Mouse (Mus musculus): ENCODE measurements at regions not wholly inside any gene's neighbourhood (a gene's known extent, or its start where the extent isn't known, plus 50 kb on each side); places are given as distances from the start of the nearest gene placed in this dataset.
A peak's percentile ranks its signal among the peaks of the same experiment; 100 is the strongest.

DNA sequence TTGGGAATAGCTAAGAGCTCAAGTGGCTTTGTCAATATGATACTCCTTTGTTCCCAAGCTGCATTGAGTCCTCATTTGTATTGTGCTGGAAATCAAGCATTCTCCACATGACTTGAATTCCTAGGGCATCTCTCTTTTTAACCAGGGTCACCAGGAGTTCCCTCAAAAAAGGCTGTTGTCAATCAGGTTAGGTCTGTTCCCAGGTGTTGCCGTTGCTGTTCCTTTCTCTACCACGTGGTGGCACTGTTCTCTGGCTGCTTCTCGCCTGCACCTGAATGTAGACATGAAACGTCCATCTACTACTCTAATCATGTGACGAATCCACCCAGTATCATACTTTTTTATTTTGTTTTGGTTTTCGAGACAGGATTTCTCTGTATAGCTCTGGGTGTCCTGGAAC, 118.3 kb downstream of the S1pr1 start:
- peak; percentile 36 for DNase-seq (ENCODE audit: low spot score)

DNA sequence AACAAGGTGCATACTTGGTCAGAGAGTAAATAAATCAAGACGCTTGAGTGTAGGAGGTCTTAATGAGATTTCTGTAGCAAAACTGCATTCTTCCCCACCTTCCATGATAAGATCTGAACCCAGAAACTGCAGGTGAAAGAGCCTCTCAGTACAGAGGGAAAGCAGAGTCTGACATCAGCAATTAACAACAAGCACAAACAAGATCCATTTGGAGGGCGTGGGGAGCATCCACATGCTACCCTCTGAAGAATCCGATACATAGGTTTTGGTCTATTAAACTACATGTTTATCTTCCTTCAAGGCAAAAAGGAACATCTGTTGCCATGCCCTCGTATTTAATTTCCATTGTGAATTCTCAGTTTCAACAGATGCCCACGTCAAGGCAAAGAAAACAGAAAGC, 124.2 kb downstream of the S1pr1 start:
- no peak for DNase-seq (ENCODE audit: low spot score)

DNA sequence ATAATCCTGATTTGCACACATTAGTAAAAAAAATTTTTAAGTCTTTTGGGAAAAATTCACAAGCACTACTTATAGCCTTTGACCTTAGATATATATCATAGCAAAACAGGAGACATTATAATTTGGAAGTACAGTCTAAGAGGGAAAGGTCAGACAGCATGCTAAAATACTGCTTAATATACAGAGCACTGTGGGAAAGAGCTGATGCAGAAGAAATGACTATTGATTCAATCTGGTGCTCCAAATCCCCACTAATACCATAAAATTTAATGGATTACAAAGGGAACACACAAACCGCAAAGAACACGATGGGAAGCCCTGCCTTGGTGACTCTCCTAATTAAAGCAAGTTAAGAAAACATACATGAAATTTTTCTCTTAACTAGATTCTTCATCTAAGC, 126.3 kb downstream of the S1pr1 start:
- DNase-seq (ENCODE audit: low spot score): no peak

DNA sequence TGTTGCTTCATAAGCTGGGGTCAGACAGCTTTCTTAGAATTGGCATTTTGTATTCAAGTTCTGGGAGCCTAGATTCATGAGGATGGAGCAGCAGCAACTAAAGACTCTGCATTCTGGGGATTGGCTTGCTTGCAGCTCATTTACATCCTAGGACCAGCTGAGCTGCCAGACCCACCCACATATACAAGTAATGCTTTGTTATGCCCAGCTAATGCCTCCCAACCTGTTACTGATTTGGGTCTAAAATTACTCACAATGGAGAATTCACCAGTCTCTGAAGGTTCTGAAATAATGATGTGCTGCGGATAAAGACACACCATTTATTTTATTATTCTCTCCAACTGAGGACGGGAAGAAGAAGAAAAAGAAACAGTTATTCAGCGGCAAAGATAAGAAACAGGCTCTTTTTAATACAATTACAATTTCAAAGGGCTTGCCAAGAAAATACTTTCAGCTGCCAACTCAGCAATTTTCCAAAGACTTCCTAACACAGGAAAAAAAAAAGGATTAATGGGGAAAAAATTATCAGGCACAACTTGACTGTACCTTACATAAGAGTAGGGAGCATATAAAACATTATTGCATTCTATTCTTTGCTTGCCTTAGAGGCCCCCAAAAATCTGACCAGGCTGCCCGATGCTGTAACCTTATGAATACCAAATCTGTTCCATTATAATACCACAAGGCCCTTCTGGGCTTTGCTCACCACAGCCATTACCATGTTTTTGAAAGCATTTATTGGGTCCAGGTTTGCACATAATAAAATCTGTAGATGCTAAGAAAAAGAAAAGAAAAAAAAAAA, 134.5 kb downstream of the S1pr1 start:
- peak; percentile 5 for DNase-seq (ENCODE audit: low spot score)

DNA sequence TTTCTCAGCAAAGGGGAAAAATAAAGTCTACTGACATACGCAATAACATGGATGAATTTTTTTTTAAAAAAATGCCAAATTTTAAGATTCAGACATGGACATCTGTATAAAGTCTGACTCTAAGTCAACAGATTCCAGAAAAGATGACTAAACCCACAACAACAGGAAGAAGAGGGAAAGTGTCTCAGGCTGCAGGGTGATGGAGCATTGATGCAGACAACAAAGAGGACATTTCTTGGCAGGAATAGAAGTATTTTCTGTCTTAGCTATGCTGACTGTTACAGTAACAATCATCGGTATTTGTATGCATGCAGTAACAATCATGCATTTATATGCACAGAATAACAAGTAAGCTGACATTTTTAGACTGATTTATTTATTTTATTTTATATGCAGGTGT, 139.5 kb downstream of the S1pr1 start:
- DNase-seq (ENCODE audit: low spot score): no peak

DNA sequence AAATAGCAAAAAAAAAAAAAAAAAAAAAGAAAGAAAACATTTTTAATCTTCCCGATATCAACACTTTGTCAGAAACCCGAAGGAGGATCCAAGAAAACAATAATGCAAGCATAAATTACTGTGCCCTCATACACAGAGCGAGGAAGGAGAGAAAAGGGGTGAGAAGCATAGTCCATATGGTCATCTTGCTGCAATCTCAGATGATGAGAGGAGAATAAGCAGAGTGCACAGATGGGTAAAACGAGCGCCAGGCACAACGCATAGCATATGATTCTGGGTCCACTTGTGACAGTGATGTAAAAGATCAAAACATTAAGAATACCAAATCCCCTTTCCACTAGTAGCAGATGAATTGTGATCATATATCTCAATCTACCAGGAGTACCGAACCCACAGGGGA, 152.1 kb downstream of the S1pr1 start:
- DNase-seq (ENCODE audit: low spot score): no peak

DNA sequence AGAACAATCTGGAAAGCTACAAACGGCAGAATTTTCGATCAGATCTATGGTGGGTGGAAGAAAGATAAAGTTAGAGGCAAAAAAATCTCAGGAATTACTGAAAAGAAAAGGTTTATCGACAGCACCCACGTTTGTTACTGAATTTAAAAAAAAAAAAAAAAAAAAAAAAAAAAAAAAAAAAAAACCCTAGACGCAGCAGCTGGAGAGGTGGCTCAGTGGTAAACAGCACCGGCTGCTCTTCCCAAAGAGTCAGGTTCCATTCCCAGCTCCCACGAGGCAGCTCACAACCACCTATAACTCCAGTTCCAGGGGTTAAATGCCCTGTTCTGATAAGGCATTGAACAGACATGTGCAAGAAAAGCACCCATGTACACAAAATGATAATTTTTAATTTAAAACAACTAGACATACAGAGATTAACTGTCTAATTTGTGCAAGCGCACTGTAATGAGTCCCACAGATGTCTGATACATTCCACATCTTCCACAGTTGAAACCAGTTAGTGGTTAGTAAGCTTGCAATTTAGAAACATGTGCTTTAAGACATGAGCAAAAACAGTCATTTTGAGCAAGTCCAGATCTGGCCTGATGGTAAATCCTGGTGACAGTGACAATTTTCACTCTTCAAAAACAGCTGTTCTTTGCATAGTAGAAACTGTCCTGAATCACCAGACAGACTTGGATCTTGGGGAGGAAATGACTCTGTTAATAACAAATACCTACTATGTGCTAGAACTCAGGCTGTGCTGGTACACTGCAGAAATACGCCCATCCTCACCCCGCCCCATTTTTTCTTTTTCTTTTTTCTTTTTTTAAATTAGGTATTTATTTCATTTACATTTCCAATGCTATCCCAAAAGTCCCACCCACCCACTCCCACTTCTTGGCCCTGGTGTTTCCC, 159.8 kb downstream of the S1pr1 start:
- no peak for DNase-seq (ENCODE audit: low spot score)

DNA sequence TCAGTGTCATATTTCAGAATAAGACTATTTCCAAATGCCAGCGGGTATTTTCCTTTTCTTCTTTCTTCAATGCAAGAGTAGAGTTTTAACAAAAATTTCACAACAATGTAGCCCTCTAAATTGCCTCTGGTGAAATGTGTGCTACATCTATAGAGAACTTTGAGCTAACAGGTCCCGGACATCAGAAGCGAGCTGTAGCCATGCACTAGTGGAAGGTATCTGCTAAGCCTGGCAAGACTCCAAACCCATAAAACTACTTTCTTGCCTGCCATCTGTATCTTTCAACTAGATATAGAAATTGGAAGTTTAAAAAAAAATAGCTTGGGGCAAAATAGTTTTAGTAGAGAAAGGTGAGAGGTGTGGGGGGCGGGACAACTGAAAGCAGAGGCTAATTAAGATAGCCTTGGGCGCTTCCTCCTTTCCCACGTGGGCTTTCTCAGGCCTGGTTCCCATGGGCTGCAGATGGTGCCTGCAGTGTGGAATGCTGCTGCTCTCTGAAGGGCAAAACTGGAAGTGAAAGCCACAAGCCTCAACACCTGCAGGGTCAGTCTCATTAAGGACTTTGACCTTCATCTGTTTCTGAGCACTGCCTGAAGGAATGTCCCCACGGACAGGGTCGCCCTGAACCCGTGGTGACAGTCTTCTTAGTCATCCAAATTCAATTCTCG, 160.9 kb downstream of the S1pr1 start:
- DNase-seq (ENCODE audit: low spot score): no peak

DNA sequence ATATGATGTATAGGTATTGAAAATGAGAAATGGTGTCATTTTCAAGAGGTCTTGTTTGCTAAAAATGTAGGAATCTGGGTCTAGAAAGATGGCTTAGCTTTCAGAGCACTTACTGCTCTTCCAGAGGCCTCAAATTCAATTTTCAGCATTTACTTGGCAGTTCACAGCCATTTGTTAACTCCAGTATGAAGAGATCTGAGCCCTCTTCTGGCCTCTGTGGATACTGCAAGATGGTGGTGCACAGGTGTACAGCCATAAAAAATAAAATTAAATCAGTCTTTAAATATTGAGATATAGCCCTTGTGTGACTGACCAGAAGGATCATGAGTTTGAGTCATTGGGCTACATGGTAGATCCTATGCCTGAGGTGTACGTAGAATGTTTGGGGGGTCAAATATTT, 173.1 kb downstream of the S1pr1 start:
- DNase-seq (ENCODE audit: low spot score): no peak

DNA sequence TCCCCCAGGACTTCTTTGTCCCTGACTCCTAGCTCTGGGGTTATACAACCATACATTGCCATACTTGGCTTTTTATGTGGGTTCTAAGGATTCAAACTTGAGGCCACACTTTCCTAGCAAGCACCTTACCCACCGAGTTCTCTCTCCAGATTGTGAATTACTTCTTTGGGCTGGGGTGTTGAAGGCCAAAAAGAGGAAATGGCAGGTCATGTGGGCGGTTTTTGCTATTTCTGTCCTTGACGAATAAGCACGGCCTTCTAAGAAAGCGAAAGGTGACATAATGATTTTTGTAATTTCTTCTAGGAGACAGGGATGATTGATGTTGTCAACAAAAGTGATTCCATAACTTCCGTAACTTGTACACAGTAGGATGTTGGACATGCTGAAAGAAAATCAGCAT, 176.5 kb downstream of the S1pr1 start:
- DNase-seq (ENCODE audit: low spot score): no peak

DNA sequence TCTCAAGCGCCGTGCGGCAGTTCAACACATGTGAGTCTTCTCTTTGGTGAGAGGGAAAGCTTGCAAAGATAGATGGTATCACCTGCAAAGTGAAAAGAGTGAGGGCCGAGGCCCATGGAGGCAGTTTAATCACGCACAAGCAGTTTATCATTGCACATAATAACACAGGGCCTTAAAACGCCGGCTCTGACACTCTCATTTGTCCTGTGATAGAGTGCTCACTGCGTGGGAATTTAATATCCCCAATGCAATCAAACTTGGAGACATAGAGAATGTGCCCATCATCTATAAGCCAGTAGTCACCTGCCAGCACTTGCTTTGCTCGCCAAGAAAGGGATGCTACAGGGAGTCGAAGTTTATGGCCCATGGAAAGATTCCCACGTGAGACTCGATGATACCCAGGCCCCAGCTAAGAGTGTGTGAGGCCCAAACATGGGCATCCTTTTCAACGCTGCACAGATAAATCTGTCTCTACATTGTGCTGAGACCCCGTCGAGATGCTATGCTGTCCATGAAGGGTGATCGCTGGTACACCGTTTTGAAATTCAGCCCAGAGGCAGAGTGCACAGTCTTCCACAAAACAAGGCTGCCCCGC, 182.6 kb downstream of the S1pr1 start:
- DNase-seq (ENCODE audit: low spot score): no peak

DNA sequence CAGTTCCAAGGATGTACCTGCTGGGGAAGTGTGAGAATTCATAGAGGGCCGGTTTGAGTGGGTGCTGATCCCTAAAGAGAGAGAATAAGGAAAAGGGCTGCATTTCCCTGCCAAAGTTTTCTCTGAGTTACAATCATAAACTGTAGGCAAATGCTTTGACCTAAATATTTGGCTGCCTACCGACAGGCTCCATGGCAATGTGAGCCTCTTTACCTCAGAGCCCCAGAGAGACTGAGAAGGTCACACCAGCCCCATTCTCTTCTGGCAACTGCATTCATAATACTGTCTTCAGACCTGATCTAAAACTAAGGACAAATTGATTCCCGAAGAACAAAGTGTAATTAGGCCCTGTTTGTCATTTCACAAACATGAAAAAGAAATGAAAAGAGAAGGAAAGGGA, 184.4 kb downstream of the S1pr1 start:
- no peak for DNase-seq (ENCODE audit: low spot score)

DNA sequence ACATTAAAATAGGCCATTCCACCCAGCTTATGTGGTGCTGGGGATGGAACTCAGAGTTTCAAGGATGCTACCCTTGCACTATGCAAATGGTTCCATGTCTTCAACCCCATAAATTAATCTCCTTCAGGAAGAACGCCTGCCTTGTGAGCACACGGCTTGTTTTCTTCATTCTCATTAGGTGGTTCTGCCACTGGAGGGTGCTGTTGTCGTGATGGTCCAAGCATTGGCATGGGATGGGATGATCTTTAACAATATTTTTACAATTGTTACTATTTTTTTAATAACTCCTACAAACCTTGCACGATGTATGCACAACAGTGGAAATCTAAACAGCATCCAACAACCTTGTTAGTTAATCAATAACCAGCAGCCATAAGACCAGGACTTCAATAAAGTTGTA, 185.0 kb downstream of the S1pr1 start:
- DNase-seq (ENCODE audit: low spot score): no peak

DNA sequence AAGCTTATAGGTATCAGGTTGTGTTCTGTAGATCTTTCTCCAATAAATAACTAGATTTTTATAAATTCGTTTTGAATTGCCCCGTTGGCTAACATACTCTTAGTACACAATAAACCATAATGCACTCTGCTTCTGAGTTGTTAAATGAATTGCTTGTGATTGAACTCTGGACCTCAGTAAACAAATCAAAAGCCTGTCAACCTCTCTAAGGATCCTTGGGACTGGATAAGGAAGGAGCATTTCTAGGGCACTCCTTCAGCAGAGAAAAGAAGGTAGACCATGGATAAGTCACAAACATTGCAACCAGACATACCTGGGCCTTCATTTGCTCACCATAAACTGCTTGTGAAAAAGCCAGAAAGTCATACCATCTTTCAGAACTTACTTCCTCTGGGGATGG, 191.4 kb downstream of the S1pr1 start:
- DNase-seq (ENCODE audit: low spot score): no peak

DNA sequence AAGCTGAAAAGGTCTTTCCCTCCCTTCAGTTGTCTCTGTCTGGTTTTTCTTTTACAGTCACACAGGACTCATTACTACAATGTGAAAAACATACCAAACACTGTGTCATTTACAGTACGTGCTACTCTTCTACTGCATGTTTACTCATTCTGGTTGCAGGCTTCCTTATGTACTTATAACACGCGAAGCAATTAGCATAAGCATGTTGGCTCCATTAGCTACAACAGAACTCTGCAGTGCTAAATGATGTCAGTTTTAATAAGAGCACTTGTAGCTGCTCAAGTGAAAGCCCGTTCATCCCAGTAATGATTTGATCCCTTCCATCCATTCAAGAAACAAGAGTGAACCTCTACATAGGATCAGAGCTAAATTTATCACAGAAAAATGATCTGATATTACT, 199.2 kb downstream of the S1pr1 start:
- no peak for DNase-seq (ENCODE audit: low spot score)

DNA sequence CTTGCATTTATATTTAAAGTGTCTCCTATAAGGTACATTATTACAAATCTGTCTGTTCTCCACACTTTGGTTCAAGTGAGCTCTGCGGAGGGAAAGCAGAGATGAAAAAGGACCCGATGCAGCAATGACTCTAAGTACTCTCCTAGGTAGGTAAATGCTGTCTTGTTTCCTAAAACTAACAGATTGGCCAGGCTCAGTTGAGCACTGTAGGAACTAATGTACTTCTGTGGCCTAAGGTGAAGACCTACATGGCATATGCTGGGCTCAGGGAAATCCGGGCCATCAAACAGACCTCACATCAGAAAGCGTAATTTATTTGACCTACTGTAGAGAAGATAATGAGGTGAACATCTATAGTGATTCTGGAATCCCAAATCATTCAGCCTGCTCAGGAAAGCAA, 205.2 kb downstream of the S1pr1 start:
- no peak for DNase-seq (ENCODE audit: low spot score)

DNA sequence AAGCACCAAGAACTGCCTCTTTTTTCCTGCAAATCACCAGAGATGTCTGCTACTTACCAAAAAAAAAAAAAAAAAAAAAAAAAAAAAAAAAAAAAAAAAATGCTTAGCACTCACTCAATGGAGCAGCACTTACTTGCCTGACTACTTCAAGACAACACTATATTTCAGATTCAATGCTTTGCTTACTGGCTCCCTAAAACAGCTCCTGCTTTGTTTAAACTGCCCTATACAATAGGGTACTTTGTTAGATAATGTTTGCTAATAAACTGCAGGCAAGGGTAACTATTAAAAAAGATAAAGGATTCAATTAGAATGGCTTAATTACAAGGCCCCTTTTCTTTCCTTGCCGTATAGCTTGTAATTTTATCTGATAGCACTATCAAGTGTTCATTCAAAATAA, 217.5 kb downstream of the S1pr1 start:
- DNase-seq (ENCODE audit: low spot score): no peak

DNA sequence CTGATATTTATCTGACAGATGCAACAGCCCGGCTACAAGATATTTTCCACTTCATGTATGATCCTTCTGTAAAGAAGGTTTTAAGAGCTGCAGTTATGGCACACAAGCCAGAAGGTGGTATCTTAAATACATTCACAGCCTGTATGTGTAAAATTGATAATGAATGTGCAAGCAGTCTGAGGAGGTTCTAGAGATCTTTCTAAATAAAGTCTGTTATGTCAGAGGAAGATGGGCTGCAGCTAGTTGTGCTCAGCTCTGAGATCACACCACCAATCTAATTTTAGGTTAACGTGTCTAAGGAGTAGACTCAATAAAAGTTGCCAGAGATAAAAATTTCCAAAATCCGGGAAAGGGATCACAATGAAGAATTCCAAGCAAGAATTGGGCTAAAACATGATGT, 218.8 kb downstream of the S1pr1 start:
- DNase-seq (ENCODE audit: low spot score): no peak

DNA sequence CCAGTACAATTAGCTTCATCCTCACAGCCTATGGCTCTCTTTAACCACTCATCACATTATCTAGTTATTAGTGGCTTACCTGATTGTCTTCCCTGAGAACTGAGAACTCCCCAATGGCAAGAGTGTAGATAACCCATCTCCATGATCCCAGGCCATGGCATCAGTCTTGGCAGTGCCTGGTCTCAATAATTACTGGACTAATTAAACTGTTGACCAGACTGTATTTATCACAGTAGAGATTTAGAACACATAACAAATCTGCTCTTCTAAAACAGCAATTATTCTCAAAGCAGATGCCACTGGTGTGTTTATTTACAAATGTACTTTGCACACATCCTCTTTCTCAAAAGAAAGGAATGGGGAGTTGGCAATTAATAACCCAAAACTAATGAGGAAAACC, 219.2 kb downstream of the S1pr1 start:
- no peak for DNase-seq (ENCODE audit: low spot score)

DNA sequence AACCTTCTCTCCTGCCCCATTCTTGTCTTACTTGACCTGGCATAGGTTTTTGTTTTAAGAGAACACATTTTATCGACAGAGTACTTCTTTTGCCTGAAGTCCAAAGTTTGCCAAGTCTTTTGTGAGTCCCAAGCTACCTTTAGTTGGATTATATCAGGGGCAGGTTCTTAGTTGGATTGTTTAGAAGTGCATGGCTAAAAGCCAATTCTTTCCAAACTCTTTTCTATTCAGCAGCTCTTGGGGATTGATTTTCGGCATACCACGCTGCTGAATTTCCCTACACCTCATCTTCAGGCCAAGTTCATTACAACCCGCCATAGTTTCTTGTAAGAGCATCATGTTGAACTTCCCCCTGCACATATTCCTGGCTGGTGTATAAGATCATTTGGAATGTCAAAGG, 245.9 kb downstream of the S1pr1 start:
- DNase-seq (ENCODE audit: low spot score): no peak

DNA sequence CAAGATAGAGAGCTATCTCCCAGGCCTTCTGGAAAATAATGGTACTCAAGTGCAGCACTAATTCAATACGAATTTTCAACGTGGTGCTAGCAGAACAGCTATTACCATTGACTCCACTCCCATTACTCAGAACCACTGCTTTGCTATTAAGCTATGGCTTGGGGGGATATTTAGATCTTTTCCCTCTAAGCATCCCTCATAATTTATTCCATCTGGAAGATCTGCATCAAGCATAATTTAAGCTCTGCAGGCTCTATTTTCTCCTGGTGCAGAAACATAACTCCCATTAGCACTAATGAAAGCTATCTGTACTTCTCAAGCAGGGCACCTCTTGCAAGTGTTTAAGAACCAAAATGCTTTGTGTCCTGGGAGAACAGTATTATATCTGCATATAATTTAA, 247.0 kb downstream of the S1pr1 start:
- no peak for DNase-seq (ENCODE audit: low spot score)

DNA sequence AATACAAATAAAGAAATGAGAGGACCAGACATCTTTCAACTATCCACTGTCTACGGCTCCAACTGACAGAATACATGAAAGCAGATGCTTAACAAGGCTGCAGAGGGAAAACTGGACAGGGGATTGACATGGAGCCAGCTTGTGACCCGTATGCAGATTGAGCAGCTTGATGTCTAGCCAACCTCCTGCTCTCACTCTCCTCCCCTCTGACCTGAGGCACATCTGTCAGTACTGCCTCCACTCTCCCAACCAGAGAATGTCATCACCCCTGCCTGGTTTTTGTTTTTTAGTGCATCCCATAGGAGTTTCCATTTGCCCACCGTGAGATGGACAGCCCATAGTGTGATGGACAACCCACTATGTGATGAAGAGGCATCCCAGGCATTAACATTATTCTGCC, 252.2 kb downstream of the S1pr1 start:
- DNase-seq (ENCODE audit: low spot score): no peak
